Mouse (Mus musculus): Measurements from ENCODE around the gene Gipc3.

DNA sequence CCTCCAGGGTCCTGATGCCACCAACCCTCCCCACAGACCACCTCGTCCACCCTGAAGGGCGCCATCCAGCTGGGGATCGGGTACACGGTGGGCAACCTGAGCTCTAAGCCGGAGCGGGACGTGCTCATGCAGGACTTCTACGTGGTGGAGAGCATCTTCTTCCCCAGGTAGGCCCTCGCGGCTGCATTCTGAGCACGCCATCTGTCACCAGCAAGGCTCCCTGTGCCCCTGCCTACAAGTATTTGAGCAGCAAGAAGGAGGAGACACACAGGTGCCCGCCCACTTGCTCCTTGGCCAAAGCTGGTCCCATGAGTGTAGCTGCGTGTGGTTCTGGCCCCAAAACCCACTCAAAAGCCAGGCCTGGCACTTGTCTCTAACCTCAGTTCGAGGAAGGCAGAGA is 37.4 kb downstream of the Gipc3 start:
- no peak for TF ChIP-seq EP300 (IDR thresholded peaks at IDR 0.05; ENCODE audit: low read depth)
- no peak for TF ChIP-seq CTCF (IDR thresholded peaks at IDR 0.05; ENCODE audit: low read depth)

Measured in liver, embryonic 14.5 days (tissue).